Mouse (Mus musculus): ENCODE results near the gene Axin2. TPM values are rescaled to one million over a fixed set of nuclear protein-coding genes. Genes with fewer than 3 reads are reported as not detected.
A peak's percentile ranks its signal among the peaks of the same experiment; 100 is the strongest.

Gene Axin2
- total and polyA plus RNA-seq, 2 experiments from 2014 or later: 7.5 to 38.0 TPM

DNA sequence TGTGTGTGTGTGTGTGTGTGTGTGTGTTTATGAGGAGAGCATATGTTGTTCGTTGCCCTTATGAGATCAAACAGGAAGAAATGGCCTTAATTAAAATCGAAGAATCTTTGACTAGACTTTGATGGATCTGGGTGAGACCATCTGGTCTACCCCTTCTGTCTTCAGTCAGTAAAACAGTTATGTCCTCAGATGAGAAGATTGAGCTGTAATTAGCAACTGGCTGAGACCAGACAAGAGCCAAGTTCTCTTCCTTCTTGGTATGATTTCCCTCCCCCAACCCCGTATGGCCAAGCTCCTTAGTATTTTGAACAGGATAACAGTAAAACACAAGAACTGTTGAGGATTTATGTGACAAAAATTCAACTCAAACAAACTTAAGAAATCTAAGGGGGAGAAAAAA is 67.1 kb downstream of the Axin2 start:
- no peaks in the 10 kb centered on the region for H3K36me3 ChIP-seq (ENCODE audit: insufficient read depth, low read length)
- no peak overlapping the region for H3K4me3 ChIP-seq (ENCODE audit: low read depth, low read length)
- DNase-seq (ENCODE audit: low spot score): peak; percentile 67
- WGBS: 84% methylated on average over 3 of the region's 3 CpGs
- no peak overlapping the region for H3K4me2 ChIP-seq (ENCODE audit: low read depth, low read length, poor library complexity, severe bottlenecking)
- no peak overlapping the region for H3K9ac ChIP-seq (replicated peaks; ENCODE audit: low read length, poor library complexity, severe bottlenecking)
- H3K9me3 ChIP-seq (ENCODE audit: low read length): no peaks in the 10 kb centered on the region
- no peak for TF ChIP-seq CTCF (IDR thresholded peaks at IDR 0.05)
- H3K4me1 ChIP-seq (ENCODE audit: insufficient read depth, low read length): no peaks in the 10 kb centered on the region
- H3K27me3 ChIP-seq (ENCODE audit: insufficient read depth, low read length): no peaks in the 10 kb centered on the region
- no peak overlapping the region for H3K27ac ChIP-seq (ENCODE audit: low read depth, low read length)
- ATAC-seq (ENCODE audit: low FRiP score): no peak

DNA sequence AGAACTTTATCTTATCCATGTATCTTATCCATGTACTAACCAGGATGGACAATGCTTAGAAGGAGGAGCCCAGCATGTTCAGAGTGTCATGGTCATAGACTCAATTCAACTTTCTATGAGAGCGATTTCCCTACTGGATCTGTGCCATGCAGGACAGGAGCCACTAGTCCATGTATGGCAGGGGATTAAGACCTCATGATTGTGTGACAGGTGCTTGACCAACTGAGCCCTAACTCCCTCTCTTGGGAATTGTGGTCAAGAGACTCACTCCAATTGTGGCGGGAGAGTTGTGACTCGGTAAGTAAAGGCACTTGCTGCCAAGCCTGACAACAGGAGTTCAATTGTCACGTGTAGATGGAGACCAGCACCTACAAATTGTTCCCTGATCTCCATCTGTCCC is 67.6 kb downstream of the Axin2 start:
- H3K4me1 ChIP-seq (ENCODE audit: insufficient read depth, low read length): no peaks in the 10 kb centered on the region
- 84% methylated on average over 4 of the region's 4 CpGs for WGBS
- H3K9me3 ChIP-seq (ENCODE audit: low read length): no peaks in the 10 kb centered on the region
- peak; percentile 60 for DNase-seq (ENCODE audit: low spot score)
- H3K36me3 ChIP-seq (ENCODE audit: insufficient read depth, low read length): no peaks in the 10 kb centered on the region
- no peak overlapping the region for H3K4me3 ChIP-seq (ENCODE audit: low read depth, low read length)
- no peak for ATAC-seq (ENCODE audit: low FRiP score)
- no peaks in the 10 kb centered on the region for H3K27me3 ChIP-seq (ENCODE audit: insufficient read depth, low read length)
- H3K4me2 ChIP-seq (ENCODE audit: low read depth, low read length, poor library complexity, severe bottlenecking): no peak overlapping the region
- no peak overlapping the region for H3K27ac ChIP-seq (ENCODE audit: low read depth, low read length)
- H3K9ac ChIP-seq (replicated peaks; ENCODE audit: low read length, poor library complexity, severe bottlenecking): no peak overlapping the region
- no peak for TF ChIP-seq CTCF (IDR thresholded peaks at IDR 0.05)

DNA sequence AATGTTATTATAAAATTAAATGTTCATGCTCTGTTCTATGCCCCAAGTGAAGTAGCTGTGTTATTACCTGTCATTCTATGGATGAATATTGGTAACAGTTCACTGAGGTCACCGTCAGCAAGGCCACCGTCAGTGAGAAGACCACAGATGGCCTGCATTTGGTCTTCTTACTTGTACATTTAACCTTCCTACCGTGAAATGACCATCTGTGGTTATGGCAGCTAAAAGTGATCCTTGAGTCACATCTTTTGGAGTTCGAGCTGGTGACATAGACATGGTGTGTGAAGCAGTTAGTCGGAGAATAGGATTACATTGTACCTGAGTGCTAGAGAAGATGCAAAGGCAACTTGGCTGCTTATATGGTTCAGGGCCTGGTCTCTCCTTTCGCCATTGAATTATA is 68.1 kb downstream of the Axin2 start:
- no peak overlapping the region for H3K4me3 ChIP-seq (ENCODE audit: low read depth, low read length)
- H3K4me2 ChIP-seq (ENCODE audit: low read depth, low read length, poor library complexity, severe bottlenecking): no peak overlapping the region
- H3K9ac ChIP-seq (replicated peaks; ENCODE audit: low read length, poor library complexity, severe bottlenecking): no peak overlapping the region
- H3K36me3 ChIP-seq (ENCODE audit: insufficient read depth, low read length): no peaks in the 10 kb centered on the region
- H3K9me3 ChIP-seq (ENCODE audit: low read length): no peaks in the 10 kb centered on the region
- peak; percentile 36 for DNase-seq (ENCODE audit: low spot score)
- ATAC-seq (ENCODE audit: low FRiP score): no peak
- no peak for TF ChIP-seq CTCF (IDR thresholded peaks at IDR 0.05)
- 96% methylated on average over 6 of the region's 6 CpGs for WGBS
- H3K4me1 ChIP-seq (ENCODE audit: insufficient read depth, low read length): no peaks in the 10 kb centered on the region
- no peaks in the 10 kb centered on the region for H3K27me3 ChIP-seq (ENCODE audit: insufficient read depth, low read length)
- H3K27ac ChIP-seq (ENCODE audit: low read depth, low read length): no peak overlapping the region

DNA sequence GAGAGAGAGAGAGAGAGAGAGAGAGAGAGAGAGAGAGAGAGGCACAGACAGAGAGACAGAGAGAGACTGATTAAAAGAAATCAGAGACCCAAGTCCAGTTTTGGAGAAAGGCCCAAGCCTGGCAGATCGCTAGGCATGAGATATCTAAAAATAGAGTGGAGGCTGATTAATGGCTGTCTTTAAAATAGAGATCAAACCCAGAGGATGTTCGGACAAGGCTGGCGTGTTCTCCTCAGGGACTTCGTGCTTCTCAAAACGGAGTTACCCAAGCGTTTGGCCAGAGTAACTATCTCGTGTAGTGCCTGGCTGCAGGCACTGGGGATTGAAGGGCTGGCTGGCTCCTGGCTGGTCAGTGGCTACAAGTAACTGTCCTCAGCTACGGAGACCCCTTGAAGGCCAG is 69.8 kb downstream of the Axin2 start:
- Histone ChIP-seq H3K27me3 (ENCODE audit: insufficient read depth, low read length) (no peaks in the 10 kb centered on the region), H3K4me3 (ENCODE audit: low read depth, low read length) (no peak overlapping the region), H3K4me2 (ENCODE audit: low read depth, low read length, poor library complexity, severe bottlenecking) (no peak overlapping the region), H3K27ac (ENCODE audit: low read depth, low read length) (no peak overlapping the region), H3K4me1 (ENCODE audit: insufficient read depth, low read length) (no peaks in the 10 kb centered on the region), H3K9ac (replicated peaks; ENCODE audit: low read length, poor library complexity, severe bottlenecking) (no peak overlapping the region), H3K36me3 (ENCODE audit: insufficient read depth, low read length) (no peaks in the 10 kb centered on the region), H3K9me3 (ENCODE audit: low read length) (no peaks in the 10 kb centered on the region)
- TF ChIP-seq CTCF (IDR thresholded peaks at IDR 0.05): no peak
- ATAC-seq (ENCODE audit: low FRiP score): no peak
- no peak for DNase-seq (ENCODE audit: low spot score)
- 77% methylated on average over 8 of the region's 8 CpGs for WGBS

DNA sequence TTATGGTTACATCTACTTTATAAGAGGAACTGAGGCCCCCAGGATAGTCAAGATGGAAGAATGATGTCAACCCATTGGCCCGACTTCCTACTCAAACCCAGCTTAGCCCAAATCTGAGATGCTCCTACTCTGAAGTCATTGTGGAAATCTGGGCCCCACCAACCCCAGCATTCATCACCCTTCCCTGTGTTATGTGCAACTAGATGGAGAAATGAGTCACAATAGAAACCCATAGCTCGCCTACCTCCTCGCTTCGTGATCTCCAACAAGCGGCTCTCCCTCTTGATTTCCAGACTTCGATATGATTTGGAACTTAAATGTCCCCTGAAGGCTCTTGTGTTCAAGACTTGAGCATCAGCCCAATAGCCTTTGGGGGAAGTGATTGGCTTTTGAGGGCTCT is 73.3 kb downstream of the Axin2 start:
- Histone ChIP-seq H3K27ac (ENCODE audit: low read depth, low read length) (no peak overlapping the region), H3K9ac (replicated peaks; ENCODE audit: low read length, poor library complexity, severe bottlenecking) (no peak overlapping the region), H3K9me3 (ENCODE audit: low read length) (no peaks in the 10 kb centered on the region), H3K36me3 (ENCODE audit: insufficient read depth, low read length) (no peaks in the 10 kb centered on the region), H3K27me3 (ENCODE audit: insufficient read depth, low read length) (no peaks in the 10 kb centered on the region), H3K4me3 (ENCODE audit: low read depth, low read length) (no peak overlapping the region), H3K4me1 (ENCODE audit: insufficient read depth, low read length) (no peaks in the 10 kb centered on the region), H3K4me2 (ENCODE audit: low read depth, low read length, poor library complexity, severe bottlenecking) (no peak overlapping the region)
- DNase-seq (ENCODE audit: low spot score) (no peak), ATAC-seq (ENCODE audit: low FRiP score) (no peak)
- 98% methylated on average over 6 of the region's 6 CpGs for WGBS
- no peak for TF ChIP-seq CTCF (IDR thresholded peaks at IDR 0.05)

DNA sequence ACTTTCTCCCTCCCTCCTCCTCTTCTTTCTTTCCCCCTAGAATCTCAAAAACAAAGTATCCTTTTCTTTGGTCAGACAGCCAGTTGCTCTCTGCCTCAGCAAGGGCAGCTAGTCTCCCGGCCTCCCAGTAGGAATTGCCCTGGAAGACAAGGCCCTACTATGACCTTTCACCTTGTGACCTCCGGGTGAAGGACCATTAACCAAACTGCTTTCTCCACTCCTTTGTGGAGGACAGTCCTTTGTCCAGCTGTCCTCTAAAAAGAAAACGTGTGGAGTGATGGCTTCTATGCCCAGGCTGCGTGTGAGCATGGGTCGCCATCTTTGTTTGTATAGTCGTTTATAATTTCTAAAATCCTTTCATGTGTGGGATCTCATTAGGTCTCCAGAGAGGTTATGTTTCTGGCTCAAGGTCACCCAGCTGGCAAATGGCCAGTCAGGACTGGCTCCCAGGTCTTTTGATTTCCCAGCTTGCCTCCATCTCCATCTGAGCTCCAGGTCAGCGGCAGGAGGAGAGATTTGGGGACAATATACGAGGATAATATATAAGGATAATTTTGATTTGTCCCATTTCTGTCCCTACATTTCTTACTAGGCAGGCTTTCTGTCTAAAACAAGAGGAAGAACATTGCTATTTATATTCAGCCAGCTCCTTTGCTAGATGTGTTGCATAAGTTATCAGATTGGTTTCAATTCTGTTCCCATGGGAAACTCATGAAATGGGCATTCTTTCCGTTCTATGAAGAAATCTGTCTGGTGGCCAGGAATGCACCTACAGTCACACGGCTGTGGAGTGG is 75.2 kb downstream of the Axin2 start:
- ATAC-seq (ENCODE audit: low FRiP score) (no peak), DNase-seq (ENCODE audit: low spot score) (no peak)
- Histone ChIP-seq H3K9me3 (ENCODE audit: low read length) (peaks cover 3% of the 10 kb centered on the region; the same call in 1 of the 2 replicates), H3K4me2 (ENCODE audit: low read depth, low read length, poor library complexity, severe bottlenecking) (no peak overlapping the region), H3K27me3 (ENCODE audit: insufficient read depth, low read length) (no peaks in the 10 kb centered on the region), H3K4me3 (ENCODE audit: low read depth, low read length) (no peak overlapping the region), H3K36me3 (ENCODE audit: insufficient read depth, low read length) (no peaks in the 10 kb centered on the region), H3K9ac (replicated peaks; ENCODE audit: low read length, poor library complexity, severe bottlenecking) (no peak overlapping the region), H3K27ac (ENCODE audit: low read depth, low read length) (no peak overlapping the region; the same call in 1 of the 2 replicates), H3K4me1 (ENCODE audit: insufficient read depth, low read length) (no peaks in the 10 kb centered on the region)
- WGBS: 44% methylated on average over 10 of the region's 10 CpGs
- TF ChIP-seq CTCF (IDR thresholded peaks at IDR 0.05): no peak
